Mouse (Mus musculus) liver, postnatal 0 days (tissue): ENCODE data around the gene Plch2.

Experiments
- CTCF ChIP-seq: sonication (generic); IDR thresholded peaks from 2 replicates; pipeline ENCODE4 v1.5.1; 2016; ENCODE audit warnings: antibody characterized with exemption, low read depth
- EP300 ChIP-seq: IDR thresholded peaks from 2 replicates; pipeline ENCODE4 v1.6.1; 2016; ENCODE audit warnings: antibody characterized with exemption, low read depth, mild to moderate bottlenecking

GRCm38 (mm10) chr4:155074418-155074817, 17.8 kb upstream of the Plch2 start:
- TF ChIP-seq CTCF (no peak), EP300 (no peak)
